Mouse (Mus musculus) megakaryocyte-erythroid progenitor cell, adult 5-6 weeks (primary cell): ENCODE data around the gene Gm16442. TPM values are rescaled to one million over a fixed set of nuclear protein-coding genes. Genes with fewer than 3 reads are reported as not detected.
"Not testable (repeated sequence)": the region's sequence is repeated elsewhere in the genome, so short reads cannot be mapped to it uniquely, and the experiment has no call there.

Experiments
- ATAC-seq: replicated peaks from 2 replicates; pipeline ENCODE4 v1.8.0; 2016; ENCODE audit warnings: mild to moderate bottlenecking, inconsistent platforms; ENCODE audit not compliant: severe bottlenecking, poor library complexity, low FRiP score, low TSS enrichment
- total RNA-seq, 2 experiments: library from RNA; stranded (forward) in 1 of 2; stranded (reverse) in 1 of 2; fragments of 200-1000, 215-1000 nt in 1 of 2; fragments of >200 nt in 1 of 2; fragmentation: Nextera tagmentation in 1 of 2; gene quantifications; 2 replicates each; pipeline ENCODE4 v1.2.3; 2014 to 2017

The Gm16442 gene
- not detected in 2 replicates for total RNA-seq (2014; fragmentation: Nextera tagmentation)
- total RNA-seq (2017), result not detected in 2 replicates

DNA sequence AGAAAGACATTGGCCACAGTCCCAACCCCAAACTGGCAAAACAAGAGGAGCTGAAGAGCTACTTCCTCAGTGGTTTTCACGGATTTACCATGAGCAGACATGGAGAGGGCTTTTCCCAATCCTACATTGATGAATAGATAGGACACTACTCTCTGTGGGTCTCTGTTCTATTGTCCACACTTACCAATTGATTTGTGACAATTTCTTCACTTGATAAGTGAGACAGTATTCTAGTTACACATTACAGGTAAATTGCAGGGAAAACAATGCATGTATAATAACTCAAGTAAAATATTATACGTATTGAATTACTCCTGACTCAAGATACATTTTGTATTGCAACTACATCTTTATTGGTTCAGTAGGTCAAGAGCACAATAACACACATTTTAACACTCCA is at the start of gene Gm16442:
Gene Gm16442, minus strand, starts transcription at position 101 of the 400 bp plus-strand sequence.
- ATAC-seq, result not testable (repeated sequence)

DNA sequence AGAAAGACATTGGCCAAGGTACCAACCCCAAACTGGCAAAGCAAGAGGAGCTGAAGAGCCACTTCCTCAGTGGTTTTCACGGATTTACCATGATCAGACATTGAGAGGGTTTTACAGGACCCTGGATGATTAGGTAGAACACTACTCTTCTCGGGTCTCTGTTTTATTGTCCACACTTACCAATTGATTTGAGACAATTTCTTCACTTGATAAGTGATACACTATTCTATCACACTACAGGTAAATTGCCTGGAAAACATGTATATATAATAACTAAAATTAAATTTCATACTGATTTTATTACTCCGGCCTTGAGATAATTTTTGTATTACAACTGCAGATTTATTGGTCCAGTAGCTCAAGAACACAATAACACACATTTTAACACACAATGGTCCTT is 45.9 kb upstream of the Gm16442 start, which contains the start of gene Vmn1r94:
Gene Vmn1r94, minus strand, starts transcription at position 101 of the 400 bp plus-strand sequence.
- not testable (repeated sequence) for ATAC-seq

- not testable (repeated sequence) for ATAC-seq
Measured at GRCm38 (mm10) chr7:20138988-20139387, 16.6 kb upstream of the Gm16442 start, which contains the start of gene Vmn1r93. Gene Vmn1r93, minus strand, starts transcription at chr7:20139088.

DNA sequence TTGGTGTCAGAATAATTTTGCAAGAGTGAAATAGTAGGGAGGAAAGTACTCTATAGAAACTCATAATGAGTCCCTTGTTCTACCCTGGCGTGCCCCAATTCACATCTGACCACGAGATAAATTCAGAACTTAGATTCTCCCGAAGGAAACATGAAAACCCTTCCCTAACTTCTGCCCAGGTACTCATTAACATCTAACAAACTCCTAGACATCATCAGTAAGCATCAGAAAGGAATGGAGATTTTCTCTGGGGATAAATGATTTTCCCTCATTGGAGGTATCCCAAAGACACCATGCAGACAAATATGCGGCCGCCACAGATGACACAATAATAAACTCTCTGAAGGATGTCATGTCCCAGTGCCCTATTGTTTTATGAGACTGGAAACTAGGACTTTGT is 23.0 kb downstream of the Gm16442 start, which contains the start of gene Vmn1r91:
Gene Vmn1r91, plus strand, starts transcription at position 301 of the 400 bp plus-strand sequence.
- not testable (repeated sequence) for ATAC-seq

DNA sequence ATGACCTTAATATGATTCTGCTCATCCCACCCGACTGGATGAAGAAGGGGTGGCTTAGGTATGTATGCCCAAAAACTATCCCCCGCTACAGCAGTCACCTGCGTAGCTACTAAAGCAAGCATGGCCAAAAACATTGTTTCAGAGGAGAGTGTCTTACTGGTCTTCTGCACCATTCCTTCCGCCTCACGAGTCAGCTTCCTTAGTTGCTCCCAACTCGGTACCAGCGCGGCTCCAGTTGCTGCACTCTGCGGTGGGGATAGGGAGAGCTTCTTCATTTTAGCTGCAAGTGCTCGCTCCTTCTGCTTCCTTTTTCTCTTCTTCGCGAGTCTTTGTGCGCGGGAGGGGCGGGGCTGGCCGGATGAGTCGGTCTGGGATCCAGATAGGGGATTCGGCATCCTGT is 44.3 kb downstream of the Gm16442 start:
- not testable (repeated sequence) for ATAC-seq

Other genes starting within 250 kb of the Gm16442 start
- gene Ceacam19, start 234.6 kb downstream of the Gm16442 start, total RNA-seq (2014; fragmentation: Nextera tagmentation), result not detected in 2 replicates
- gene Ceacam19, start 234.6 kb downstream of the Gm16442 start, total RNA-seq (2017), result not detected in 2 replicates
- 1.3 and 6.4 TPM in 2 replicates for gene Pvr, start 201.4 kb downstream of the Gm16442 start, total RNA-seq (2014; fragmentation: Nextera tagmentation)
- gene Pvr, start 201.4 kb downstream of the Gm16442 start, total RNA-seq (2017), result 0.85 and 0.91 TPM in 2 replicates
- gene Igsf23, start 171.8 kb downstream of the Gm16442 start, total RNA-seq (2014; fragmentation: Nextera tagmentation), result not detected in 2 replicates
- 0.50 TPM in 1 of 2 replicates, not detected in the other for gene Igsf23, start 171.8 kb downstream of the Gm16442 start, total RNA-seq (2017)
- not detected in 2 replicates for gene Ceacam20, start 157.2 kb downstream of the Gm16442 start, total RNA-seq (2014; fragmentation: Nextera tagmentation)
- gene Ceacam20, start 157.2 kb downstream of the Gm16442 start, total RNA-seq (2017), result not detected in 2 replicates
- gene Nlrp9b, start 131.1 kb downstream of the Gm16442 start, total RNA-seq (2014; fragmentation: Nextera tagmentation), result not detected in 2 replicates
- gene Nlrp9b, start 131.1 kb downstream of the Gm16442 start, total RNA-seq (2017), result not detected in 2 replicates
- not detected in 2 replicates for gene Vmn1r91, start 22.9 kb downstream of the Gm16442 start, total RNA-seq (2014; fragmentation: Nextera tagmentation)
- gene Vmn1r91, start 22.9 kb downstream of the Gm16442 start, total RNA-seq (2017), result not detected in 2 replicates
- not detected in 2 replicates for gene Vmn1r93, start 16.5 kb upstream of the Gm16442 start, total RNA-seq (2014; fragmentation: Nextera tagmentation)
- not detected in 2 replicates for gene Vmn1r93, start 16.5 kb upstream of the Gm16442 start, total RNA-seq (2017)
- gene Vmn1r94, start 45.8 kb upstream of the Gm16442 start, total RNA-seq (2014; fragmentation: Nextera tagmentation), result not detected in 2 replicates
- gene Vmn1r94, start 45.8 kb upstream of the Gm16442 start, total RNA-seq (2017), result not detected in 2 replicates
- not detected in 2 replicates for gene Vmn1r95, start 71.1 kb upstream of the Gm16442 start, total RNA-seq (2014; fragmentation: Nextera tagmentation)
- not detected in 2 replicates for gene Vmn1r95, start 71.1 kb upstream of the Gm16442 start, total RNA-seq (2017)
- not detected in 2 replicates for gene Gm6164, start 83.0 kb upstream of the Gm16442 start, total RNA-seq (2014; fragmentation: Nextera tagmentation)
- not detected in 2 replicates for gene Gm6164, start 83.0 kb upstream of the Gm16442 start, total RNA-seq (2017)
- gene Gm4498, start 111.2 kb upstream of the Gm16442 start, total RNA-seq (2014; fragmentation: Nextera tagmentation), result not detected in 2 replicates
- not detected in 2 replicates for gene Gm4498, start 111.2 kb upstream of the Gm16442 start, total RNA-seq (2017)
- not detected in 2 replicates for gene Gm5890, start 140.3 kb upstream of the Gm16442 start, total RNA-seq (2014; fragmentation: Nextera tagmentation)
- gene Gm5890, start 140.3 kb upstream of the Gm16442 start, total RNA-seq (2017), result not detected in 2 replicates
- gene Gm4133, start 211.5 kb upstream of the Gm16442 start, total RNA-seq (2014; fragmentation: Nextera tagmentation), result not detected in 2 replicates
- not detected in 2 replicates for gene Gm4133, start 211.5 kb upstream of the Gm16442 start, total RNA-seq (2017)